Mouse (Mus musculus): ENCODE measurements around the gene Ciao2b. TPM values are rescaled to one million over a fixed set of nuclear protein-coding genes. Genes with fewer than 3 reads are reported as not detected.
A peak's percentile ranks its signal among the peaks of the same experiment; 100 is the strongest.

Gene Ciao2b
- polyA plus RNA-seq, 1 experiment from 2014 or later: 92.6 TPM

DNA sequence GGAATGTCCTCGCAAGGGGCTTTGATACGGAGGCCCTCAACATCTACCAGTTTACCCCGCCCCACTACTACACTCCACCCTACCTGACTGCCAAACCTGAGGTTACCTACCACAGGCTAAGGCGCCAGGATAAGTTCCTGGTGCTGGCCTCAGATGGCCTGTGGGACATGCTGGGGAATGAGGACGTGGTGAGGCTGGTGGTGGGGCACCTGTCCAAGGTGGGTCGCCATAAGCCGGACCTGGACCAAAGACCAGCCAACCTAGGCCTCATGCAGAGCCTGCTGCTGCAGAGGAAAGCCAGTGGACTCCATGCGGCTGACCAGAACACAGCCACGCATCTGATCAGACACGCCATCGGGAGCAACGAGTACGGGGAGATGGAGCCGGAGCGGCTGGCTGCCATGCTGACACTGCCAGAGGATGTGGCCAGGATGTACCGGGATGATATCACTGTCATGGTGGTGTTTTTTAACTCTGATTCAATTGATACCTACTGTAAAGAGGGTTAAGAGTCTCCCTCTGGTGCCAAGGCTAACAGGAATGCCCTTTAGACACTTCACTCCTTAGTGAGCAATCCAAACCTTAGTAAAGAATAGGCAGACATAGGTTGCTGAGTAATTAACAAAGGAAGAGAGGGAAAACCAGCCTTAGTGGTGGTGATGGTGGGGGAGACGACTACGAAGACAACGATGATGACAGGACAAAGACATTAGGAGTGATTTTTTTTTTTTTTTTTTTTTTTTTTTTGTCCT is 47.0 kb downstream of the Ciao2b start:
- no peak for ATAC-seq (ENCODE audit: insufficient read depth, low FRiP score)

DNA sequence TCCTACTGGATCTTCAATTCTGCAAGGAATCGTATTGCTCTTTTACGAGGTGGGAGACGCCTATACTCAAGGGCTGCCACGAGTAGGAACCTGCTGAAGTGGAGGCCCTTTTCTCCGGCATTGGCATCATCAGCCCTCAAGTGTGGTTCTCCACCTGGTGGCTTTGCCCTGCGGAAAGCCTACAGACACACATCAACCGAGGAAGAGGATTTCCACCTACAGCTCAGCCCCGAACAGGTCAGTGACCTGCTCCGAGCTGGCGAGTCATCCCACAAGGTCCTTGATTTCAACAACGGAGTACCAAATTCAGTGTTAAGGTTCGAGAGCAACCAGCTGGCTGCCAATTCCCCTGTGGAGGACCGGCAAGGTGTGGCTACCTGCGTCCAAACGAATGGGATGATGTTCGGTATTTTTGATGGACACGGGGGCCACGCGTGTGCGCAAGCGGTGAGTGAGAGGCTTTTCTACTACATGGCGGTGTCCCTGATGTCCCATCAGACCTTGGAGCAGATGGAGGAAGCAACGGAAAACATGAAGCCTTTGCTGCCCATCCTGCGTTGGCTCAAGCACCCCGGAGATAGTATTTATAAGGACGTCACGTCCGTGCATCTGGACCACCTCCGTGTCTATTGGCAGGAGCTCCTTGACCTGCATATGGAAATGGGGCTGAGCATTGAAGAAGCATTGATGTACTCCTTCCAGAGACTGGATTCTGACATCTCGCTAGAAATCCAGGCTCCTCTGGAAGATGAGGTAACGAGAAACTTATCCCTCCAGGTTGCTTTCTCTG is 48.0 kb downstream of the Ciao2b start:
- Histone ChIP-seq H3K27ac (ENCODE audit: low read length) (no peak overlapping the region), H3K9ac (ENCODE audit: low read length) (no peak overlapping the region), H3K4me2 (ENCODE audit: low read depth, low read length) (no peak overlapping the region), H3K9me3 (replicated peaks; ENCODE audit: control insufficient read depth, low read length) (no peaks in the 10 kb centered on the region), H3K27me3 (ENCODE audit: control insufficient read depth, insufficient read depth, low read length) (no peaks in the 10 kb centered on the region), H3K4me3 (replicated peaks; ENCODE audit: low read length) (no peak overlapping the region), H3K36me3 (ENCODE audit: control insufficient read depth, insufficient read depth, low read length) (peaks cover 14% of the 10 kb centered on the region), H3K4me1 (ENCODE audit: control insufficient read depth, insufficient read depth, low read length) (peaks cover 14% of the 10 kb centered on the region; the same call in 1 of the 2 replicates)
- 95% methylated on average over 31 of the region's 31 CpGs for WGBS
- ATAC-seq (ENCODE audit: insufficient read depth, low FRiP score): no peak

More for the DNA sequence above, 47.0 kb downstream of the Ciao2b start:
- Histone ChIP-seq H3K9ac (ENCODE audit: low read length) (no peak overlapping the region), H3K36me3 (ENCODE audit: control insufficient read depth, insufficient read depth, low read length) (peaks cover 14% of the 10 kb centered on the region), H3K4me2 (ENCODE audit: low read depth, low read length) (no peak overlapping the region), H3K27me3 (ENCODE audit: control insufficient read depth, insufficient read depth, low read length) (no peaks in the 10 kb centered on the region), H3K4me1 (ENCODE audit: control insufficient read depth, insufficient read depth, low read length) (peaks cover 14% of the 10 kb centered on the region; the same call in 1 of the 2 replicates), H3K27ac (ENCODE audit: low read length) (no peak overlapping the region), H3K4me3 (replicated peaks; ENCODE audit: low read length) (no peak overlapping the region), H3K9me3 (replicated peaks; ENCODE audit: control insufficient read depth, low read length) (no peaks in the 10 kb centered on the region)
- 95% methylated on average over 19 of the region's 19 CpGs for WGBS

DNA sequence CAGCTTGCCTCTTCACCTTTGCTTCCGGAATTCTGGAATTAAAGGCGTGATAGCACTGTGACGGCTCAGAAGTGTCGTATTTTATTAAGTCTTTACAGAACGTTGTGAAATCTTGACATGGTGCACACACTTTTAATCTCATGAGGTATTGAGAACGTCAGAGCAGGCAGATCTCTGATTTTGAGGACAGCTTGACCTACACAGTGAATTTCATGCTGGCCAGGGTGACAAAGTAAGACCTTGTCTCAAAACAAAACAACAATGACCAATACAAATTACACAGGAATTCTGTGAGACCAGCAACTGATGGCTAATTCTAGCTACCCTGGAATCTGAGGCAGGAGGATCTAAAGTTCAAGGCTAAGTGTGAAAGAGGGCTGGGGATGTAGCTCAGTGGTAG is 49.2 kb downstream of the Ciao2b start:
- H3K4me3 ChIP-seq (replicated peaks; ENCODE audit: low read length): no peak overlapping the region
- WGBS: 54% methylated on average over 6 of the region's 6 CpGs

DNA sequence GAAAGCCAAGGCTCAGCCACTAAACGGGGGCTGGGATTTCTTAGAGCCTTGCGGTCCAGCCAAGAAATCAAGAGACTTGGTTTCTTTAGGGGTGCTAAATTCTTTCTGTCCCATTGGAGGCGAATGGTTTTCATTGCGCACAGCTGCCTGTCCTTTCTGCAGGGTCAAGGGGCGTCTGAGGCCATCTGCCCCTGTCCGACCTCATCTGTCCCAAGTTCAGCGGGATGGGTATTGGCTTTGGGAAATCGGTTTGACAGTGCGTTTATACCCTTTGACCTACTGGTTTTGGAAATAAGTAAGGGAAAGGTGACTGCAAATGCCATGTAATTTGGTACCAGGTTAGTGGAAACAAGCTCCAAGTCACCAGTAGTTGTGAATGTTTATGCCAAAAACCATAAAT is 49.9 kb downstream of the Ciao2b start:
- Histone ChIP-seq H3K4me1 (ENCODE audit: control insufficient read depth, insufficient read depth, low read length) (peaks cover 9% of the 10 kb centered on the region; the same call in 1 of the 2 replicates), H3K27ac (ENCODE audit: low read length) (peak overlapping the region; percentile 87), H3K9ac (ENCODE audit: low read length) (peak overlapping the region; percentile 77), H3K4me3 (replicated peaks; ENCODE audit: low read length) (peak overlapping the region; percentile 79), H3K36me3 (ENCODE audit: control insufficient read depth, insufficient read depth, low read length) (peaks cover 14% of the 10 kb centered on the region), H3K9me3 (replicated peaks; ENCODE audit: control insufficient read depth, low read length) (no peaks in the 10 kb centered on the region), H3K27me3 (ENCODE audit: control insufficient read depth, insufficient read depth, low read length) (no peaks in the 10 kb centered on the region), H3K4me2 (ENCODE audit: low read depth, low read length) (peak overlapping the region; percentile 77)
- WGBS: 5% methylated on average over 9 of the region's 9 CpGs
- no peak for ATAC-seq (ENCODE audit: insufficient read depth, low FRiP score)

More for the DNA sequence above, 49.2 kb downstream of the Ciao2b start:
- Histone ChIP-seq H3K27ac (ENCODE audit: low read length) (no peak overlapping the region), H3K9me3 (replicated peaks; ENCODE audit: control insufficient read depth, low read length) (no peaks in the 10 kb centered on the region), H3K27me3 (ENCODE audit: control insufficient read depth, insufficient read depth, low read length) (no peaks in the 10 kb centered on the region), H3K4me1 (ENCODE audit: control insufficient read depth, insufficient read depth, low read length) (peaks cover 10% of the 10 kb centered on the region; the same call in 1 of the 2 replicates), H3K9ac (ENCODE audit: low read length) (no peak overlapping the region), H3K36me3 (ENCODE audit: control insufficient read depth, insufficient read depth, low read length) (peaks cover 14% of the 10 kb centered on the region), H3K4me2 (ENCODE audit: low read depth, low read length) (peak overlapping the region; percentile 77)
- ATAC-seq (ENCODE audit: insufficient read depth, low FRiP score): no peak

DNA sequence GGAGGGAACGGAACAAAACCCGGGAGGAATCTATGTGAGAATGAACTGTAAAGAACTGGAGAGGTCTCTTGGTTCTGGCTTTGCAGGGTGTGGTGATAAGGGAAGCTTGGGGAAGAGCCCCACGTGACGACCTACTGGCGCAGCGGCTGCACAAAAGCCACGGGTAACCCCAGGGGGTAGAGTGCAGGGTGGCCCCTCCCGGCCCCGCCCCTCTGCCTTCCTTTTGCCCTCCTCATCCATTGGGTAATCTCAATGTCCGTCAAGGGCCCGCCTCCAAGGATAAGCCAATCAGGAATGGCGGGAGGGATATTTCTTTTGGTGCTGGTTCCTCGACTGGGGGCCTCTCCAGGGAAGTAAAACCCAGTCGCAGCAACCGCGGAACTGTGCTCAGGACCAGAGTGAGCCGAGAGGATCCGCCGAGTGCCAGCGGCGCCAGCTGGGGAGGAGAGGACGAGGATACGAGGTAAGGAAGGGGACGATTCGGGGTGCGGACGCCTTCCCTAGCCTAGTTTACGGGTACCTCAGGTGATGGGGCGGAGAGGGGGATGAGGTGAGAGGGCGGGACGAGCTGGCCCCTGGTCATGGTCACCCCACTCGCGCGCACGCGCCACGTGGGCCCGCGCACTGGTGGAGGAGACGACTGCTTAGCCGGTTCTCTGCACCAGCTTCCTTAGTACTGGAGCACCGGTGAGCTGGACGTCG is 50.5 kb downstream of the Ciao2b start, which contains the start of gene Pdp2:
Pdp2 (plus strand) TSS at position 319 of the 702 bp plus-strand sequence.
- Histone ChIP-seq H3K27ac (ENCODE audit: low read length) (peak within 1 kb of the TSS; percentile 87), H3K9me3 (replicated peaks; ENCODE audit: control insufficient read depth, low read length) (no peaks in the 10 kb centered on the region), H3K36me3 (ENCODE audit: control insufficient read depth, insufficient read depth, low read length) (peaks cover 14% of the 10 kb centered on the region), H3K4me2 (ENCODE audit: low read depth, low read length) (peak within 1 kb of the TSS; percentile 77), H3K4me3 (replicated peaks; ENCODE audit: low read length) (peak within 1 kb of the TSS; percentile 79), H3K9ac (ENCODE audit: low read length) (peak within 1 kb of the TSS; percentile 77), H3K27me3 (ENCODE audit: control insufficient read depth, insufficient read depth, low read length) (no peaks in the 10 kb centered on the region), H3K4me1 (ENCODE audit: control insufficient read depth, insufficient read depth, low read length) (peaks cover 9% of the 10 kb centered on the region; the same call in 1 of the 2 replicates)
- ATAC-seq (ENCODE audit: insufficient read depth, low FRiP score): peak; percentile 99
- WGBS: 1% methylated on average over 44 of the region's 44 CpGs

DNA sequence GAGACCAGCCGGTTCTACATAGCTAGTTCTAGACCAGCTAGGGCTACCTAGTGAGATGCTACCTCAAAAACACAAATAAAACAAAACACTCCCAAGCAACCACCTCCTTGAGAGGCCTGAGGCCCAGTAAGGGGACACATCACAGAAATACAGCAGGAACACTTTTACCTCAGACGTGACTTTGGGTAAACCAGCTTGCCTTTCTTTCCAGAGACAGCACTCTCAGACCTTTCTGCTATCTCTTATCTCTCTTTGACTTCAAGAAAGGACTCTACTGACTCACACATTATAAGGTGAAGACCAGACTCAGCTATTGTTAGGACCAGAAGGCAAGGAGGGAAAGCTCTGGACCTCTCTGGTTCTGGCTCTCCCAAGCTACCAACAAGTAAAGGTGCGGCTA is 51.5 kb downstream of the Ciao2b start:
- H3K9ac ChIP-seq (ENCODE audit: low read length): no peak overlapping the region
- no peak overlapping the region for H3K27ac ChIP-seq (ENCODE audit: low read length)
- no peak overlapping the region for H3K4me3 ChIP-seq (replicated peaks; ENCODE audit: low read length)
- peaks cover 9% of the 10 kb centered on the region; the same call in 1 of the 2 replicates for H3K4me1 ChIP-seq (ENCODE audit: control insufficient read depth, insufficient read depth, low read length)
- no peaks in the 10 kb centered on the region for H3K9me3 ChIP-seq (replicated peaks; ENCODE audit: control insufficient read depth, low read length)
- WGBS: 89% methylated on average over 3 of the region's 3 CpGs
- H3K27me3 ChIP-seq (ENCODE audit: control insufficient read depth, insufficient read depth, low read length): no peaks in the 10 kb centered on the region
- no peak overlapping the region for H3K4me2 ChIP-seq (ENCODE audit: low read depth, low read length)
- H3K36me3 ChIP-seq (ENCODE audit: control insufficient read depth, insufficient read depth, low read length): peaks cover 14% of the 10 kb centered on the region
- no peak for ATAC-seq (ENCODE audit: insufficient read depth, low FRiP score)

Other genes with a start within 250 kb of the Ciao2b start
- gene Cmtm4, start 246.2 kb downstream of the Ciao2b start, polyA plus RNA-seq (2015; fragmentation: Nextera tagmentation; extraction: Ambion mirVana): 4.3 and 4.7 TPM in 2 replicates
- 63.5 and 67.6 TPM in 2 replicates for gene Dync1li2, start 198.9 kb downstream of the Ciao2b start, polyA plus RNA-seq (2015; fragmentation: Nextera tagmentation; extraction: Ambion mirVana)
- 0.14 and 0.20 TPM in 2 replicates for gene Terb1, start 132.1 kb downstream of the Ciao2b start, polyA plus RNA-seq (2015; fragmentation: Nextera tagmentation; extraction: Ambion mirVana)
- gene Nae1, start 107.3 kb downstream of the Ciao2b start, polyA plus RNA-seq (2015; fragmentation: Nextera tagmentation; extraction: Ambion mirVana): 86.4 and 89.4 TPM in 2 replicates
- gene Car7, start 107.3 kb downstream of the Ciao2b start, polyA plus RNA-seq (2015; fragmentation: Nextera tagmentation; extraction: Ambion mirVana): 1.5 and 1.6 TPM in 2 replicates
- 13.3 and 14.1 TPM in 2 replicates for gene Pdp2, start 50.5 kb downstream of the Ciao2b start, polyA plus RNA-seq (2015; fragmentation: Nextera tagmentation; extraction: Ambion mirVana)
- 1.6 and 2.0 TPM in 2 replicates for gene Cdh16, start 17.6 kb downstream of the Ciao2b start, polyA plus RNA-seq (2015; fragmentation: Nextera tagmentation; extraction: Ambion mirVana)
- 9.2 and 14.4 TPM in 2 replicates for gene Rrad, start 10.6 kb downstream of the Ciao2b start, polyA plus RNA-seq (2015; fragmentation: Nextera tagmentation; extraction: Ambion mirVana)
- gene Ces2a, start 92.0 kb upstream of the Ciao2b start, polyA plus RNA-seq (2015; fragmentation: Nextera tagmentation; extraction: Ambion mirVana): 1.3 and 1.4 TPM in 2 replicates
- 1.0 and 1.5 TPM in 2 replicates for gene Ces2b, start 189.6 kb upstream of the Ciao2b start, polyA plus RNA-seq (2015; fragmentation: Nextera tagmentation; extraction: Ambion mirVana)
- gene Ces2c, start 205.1 kb upstream of the Ciao2b start, polyA plus RNA-seq (2015; fragmentation: Nextera tagmentation; extraction: Ambion mirVana): 1.4 and 2.2 TPM in 2 replicates

Data from stomach, embryonic 16.5 days (tissue).